Mouse (Mus musculus) limb, embryonic 13.5 days (tissue): ENCODE measurements around the gene Dqx1. TPM values are rescaled to one million over a fixed set of nuclear protein-coding genes. Genes with fewer than 3 reads are reported as not detected.

ENCODE experiments used
- ATAC-seq: fragments of 200-750 bp; cut with Nextera tagmentation; 2 replicates; pipeline ENCODE4 v1.8.0; 2017; ENCODE audit warnings: low read depth, moderate number of reproducible peaks, moderate TSS enrichment; ENCODE audit not compliant: low FRiP score
- H3K27ac ChIP-seq: fragments of 300-500 bp; sonication (generic); 2 replicates; pipeline ENCODE4 v1.5.1; 2015; ENCODE audit warnings: inconsistent platforms, mild to moderate bottlenecking, moderate library complexity
- H3K27me3 ChIP-seq: fragments of 300-500 bp; sonication (generic); 2 replicates; pipeline ENCODE4 v1.6.1; 2015; ENCODE audit warnings: mild to moderate bottlenecking, inconsistent platforms
- H3K36me3 ChIP-seq: fragments of 300-500 bp; sonication (generic); 2 replicates; pipeline ENCODE4 v1.6.1; 2015; ENCODE audit warnings: inconsistent platforms, mild to moderate bottlenecking, moderate library complexity
- H3K4me1 ChIP-seq: fragments of 300-500 bp; sonication (generic); 2 replicates; pipeline ENCODE4 v1.6.1; 2015; ENCODE audit warnings: inconsistent platforms
- H3K4me2 ChIP-seq: fragments of 300-500 bp; sonication (generic); replicated peaks from 2 replicates; pipeline ENCODE4 v1.6.1; 2015; ENCODE audit warnings: inconsistent platforms, mild to moderate bottlenecking, moderate library complexity
- H3K4me3 ChIP-seq: fragments of 300-500 bp; sonication (generic); 2 replicates; pipeline ENCODE4 v1.5.1; 2015; ENCODE audit warnings: moderate library complexity, mild to moderate bottlenecking, inconsistent platforms
- H3K9ac ChIP-seq: fragments of 300-500 bp; sonication (generic); 2 replicates; pipeline ENCODE4 v1.6.1; 2015; ENCODE audit warnings: mild to moderate bottlenecking, inconsistent platforms
- H3K9me3 ChIP-seq: fragments of 300-500 bp; sonication (generic); 2 replicates; pipeline ENCODE4 v1.6.1; 2016; ENCODE audit warnings: inconsistent platforms
- WGBS: fragments of 180-500 bp; shearing (Covaris S2); methylation state at CpG from one replicate; pipeline ENCODE4 v1.1.7; 2015; 5-methylcytosine and 5-hydroxymethylcytosine counted together
- polyA plus RNA-seq: library from polyadenylated mRNA; unstranded; fragments of >200 nt; fragmentation: Nextera tagmentation; extraction: Ambion mirVana; gene quantifications from 2 replicates; pipeline ENCODE4 v1.2.1, GENCODE M21; 2015

Dqx1 gene
- polyA plus RNA-seq, 1 experiment from 2014 or later, result 0.87 TPM

DNA sequence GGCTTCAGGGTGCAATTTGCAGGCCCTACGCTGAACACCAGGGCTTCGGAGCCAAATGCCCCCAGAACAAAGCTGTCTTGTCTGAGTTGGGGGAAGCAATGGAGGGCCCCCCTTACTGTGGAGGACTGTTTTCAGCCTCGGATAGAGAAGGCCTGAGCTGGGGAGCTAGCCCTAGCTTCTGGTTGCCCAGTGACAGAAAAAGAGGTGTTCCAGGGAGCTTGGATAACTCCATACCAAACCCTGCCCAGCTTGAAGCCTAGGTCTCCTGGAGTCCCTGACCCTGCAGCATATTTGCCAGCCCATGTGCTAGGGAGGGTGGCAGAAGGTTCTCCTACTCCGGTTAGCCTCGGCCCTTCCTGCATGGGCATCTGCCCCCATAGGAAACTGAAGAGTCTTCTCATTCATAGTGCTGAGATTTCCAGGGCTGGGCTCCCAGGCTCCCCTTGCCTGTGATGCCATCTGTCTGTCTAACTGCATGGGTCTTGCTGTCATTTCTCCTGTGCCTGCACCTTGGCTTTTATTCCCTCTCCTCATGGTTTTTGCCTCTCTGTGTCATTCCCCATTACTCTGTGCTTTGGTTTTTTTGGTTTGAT, 23.1 kb upstream of the Dqx1 start:
- no peak for ATAC-seq
- peak overlapping the region; percentile 94 for H3K27ac ChIP-seq
- peaks cover 4% of the 10 kb centered on the region; the same call in 1 of the 2 replicates for H3K36me3 ChIP-seq
- H3K27me3 ChIP-seq, result peaks cover 30% of the 10 kb centered on the region
- peak overlapping the region; percentile 86 for H3K4me2 ChIP-seq
- 26% methylated on average over 5 of the region's 5 CpGs for WGBS
- H3K9ac ChIP-seq, result peak overlapping the region; percentile 73
- peak overlapping the region; percentile 64 for H3K4me3 ChIP-seq
- peaks cover 52% of the 10 kb centered on the region for H3K4me1 ChIP-seq
- no peaks in the 10 kb centered on the region for H3K9me3 ChIP-seq

GRCm38 (mm10) chr6:83037188-83037587, 20.5 kb upstream of the Dqx1 start:
- no peak overlapping the region for H3K4me2 ChIP-seq
- peaks cover 4% of the 10 kb centered on the region for H3K27me3 ChIP-seq
- no peak overlapping the region for H3K27ac ChIP-seq
- no peak overlapping the region for H3K4me3 ChIP-seq
- 78% methylated on average over 8 of the region's 8 CpGs for WGBS
- ATAC-seq, result no peak
- peaks cover 8% of the 10 kb centered on the region; the same call in 1 of the 2 replicates for H3K36me3 ChIP-seq
- no peak overlapping the region for H3K9ac ChIP-seq
- H3K4me1 ChIP-seq, result peaks cover 34% of the 10 kb centered on the region
- no peaks in the 10 kb centered on the region for H3K9me3 ChIP-seq

GRCm38 (mm10) chr6:83038496-83039012, 19.1 kb upstream of the Dqx1 start:
- WGBS, result 10% methylated on average over 24 of the region's 24 CpGs
- ATAC-seq, result 0 out of 2 replicates have a peak, but pooled peaks have one; percentile 25
- Histone ChIP-seq H3K9ac (peak overlapping the region; percentile 53; the same call in 1 of the 2 replicates), H3K4me3 (peak overlapping the region; percentile 30), H3K27me3 (no peaks in the 10 kb centered on the region), H3K9me3 (no peaks in the 10 kb centered on the region), H3K4me2 (peak overlapping the region; percentile 63), H3K27ac (no peak overlapping the region), H3K4me1 (peaks cover 29% of the 10 kb centered on the region), H3K36me3 (peaks cover 8% of the 10 kb centered on the region; the same call in 1 of the 2 replicates)

DNA sequence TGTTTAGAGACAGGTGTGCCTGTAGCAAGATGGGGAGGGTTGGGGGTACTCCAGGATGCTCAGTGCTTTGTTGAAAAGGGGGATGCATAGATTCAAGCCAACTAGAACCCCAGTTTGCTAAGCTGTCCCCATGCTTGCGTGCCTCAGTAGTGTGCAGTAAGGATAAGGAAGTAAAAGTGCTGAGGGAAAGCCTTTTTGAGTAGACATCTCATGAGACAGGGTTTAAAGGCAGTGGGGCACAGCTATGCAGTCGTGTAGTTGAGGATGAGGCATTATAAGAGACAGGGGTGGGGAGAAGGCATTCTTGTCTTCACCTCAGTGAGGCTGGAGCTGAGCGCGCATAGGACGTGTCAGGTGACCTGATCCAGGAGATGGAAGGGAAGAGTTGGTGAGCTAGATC, 17.0 kb upstream of the Dqx1 start:
- no peak overlapping the region for H3K27ac ChIP-seq
- no peak for ATAC-seq
- 77% methylated on average over 5 of the region's 5 CpGs for WGBS
- H3K4me3 ChIP-seq, result no peak overlapping the region
- H3K27me3 ChIP-seq, result no peaks in the 10 kb centered on the region
- H3K4me1 ChIP-seq, result peaks cover 13% of the 10 kb centered on the region
- no peak overlapping the region for H3K4me2 ChIP-seq
- H3K9ac ChIP-seq, result no peak overlapping the region; the same call in 1 of the 2 replicates
- H3K36me3 ChIP-seq, result peaks cover 16% of the 10 kb centered on the region
- H3K9me3 ChIP-seq, result no peaks in the 10 kb centered on the region

DNA sequence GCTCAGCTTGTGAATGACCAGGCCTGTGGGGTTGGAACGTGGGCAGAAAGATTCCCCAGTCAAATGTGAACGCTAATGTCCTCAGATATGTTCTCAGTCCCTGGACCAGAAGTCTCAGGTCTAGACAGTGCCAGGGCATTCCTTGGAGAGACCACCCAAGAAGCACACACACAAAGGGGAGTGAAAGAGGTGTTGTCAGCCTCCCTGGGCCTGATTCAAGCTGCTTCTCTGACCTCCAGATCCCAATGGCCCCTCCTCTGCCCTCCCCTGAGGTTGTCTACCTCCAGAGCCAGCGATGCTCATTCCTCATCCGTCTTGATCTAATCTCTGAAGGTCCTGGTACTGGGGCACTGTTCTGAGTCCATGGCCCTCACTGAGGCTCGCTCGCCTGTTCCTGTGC, 14.1 kb upstream of the Dqx1 start:
- H3K4me1 ChIP-seq, result peaks cover 4% of the 10 kb centered on the region
- WGBS, result 69% methylated on average over 6 of the region's 6 CpGs
- no peaks in the 10 kb centered on the region for H3K27me3 ChIP-seq
- H3K4me2 ChIP-seq, result no peak overlapping the region
- ATAC-seq, result no peak
- H3K36me3 ChIP-seq, result peaks cover 16% of the 10 kb centered on the region
- no peak overlapping the region for H3K27ac ChIP-seq
- 0 out of 2 replicates have a peak overlapping the region, but pooled peaks have one; percentile 25 for H3K9ac ChIP-seq
- no peak overlapping the region for H3K4me3 ChIP-seq
- no peaks in the 10 kb centered on the region for H3K9me3 ChIP-seq

DNA sequence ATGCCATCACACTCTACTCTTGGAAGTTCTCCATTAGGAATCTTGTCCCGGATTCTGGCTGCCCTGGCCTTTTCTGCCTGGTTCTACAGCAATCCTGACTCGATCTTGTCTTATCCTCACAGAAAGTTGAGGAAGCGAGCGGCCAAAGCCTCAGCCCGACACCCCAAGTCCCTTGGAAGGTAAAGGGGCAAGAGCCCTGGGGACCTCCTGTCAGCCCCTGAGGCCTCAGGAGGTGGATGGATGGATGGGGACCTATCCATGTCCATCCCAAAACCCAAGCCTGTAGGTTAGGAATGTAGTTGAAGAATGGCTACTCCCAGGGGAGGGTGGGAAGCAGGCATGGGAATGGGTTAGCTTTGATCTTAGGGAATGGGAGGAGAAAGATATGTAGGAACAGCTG, 13.7 kb upstream of the Dqx1 start:
- H3K4me1 ChIP-seq, result no peaks in the 10 kb centered on the region
- peaks cover 21% of the 10 kb centered on the region for H3K36me3 ChIP-seq
- no peaks in the 10 kb centered on the region for H3K9me3 ChIP-seq
- H3K4me3 ChIP-seq, result no peak overlapping the region
- ATAC-seq, result no peak
- H3K9ac ChIP-seq, result 0 out of 2 replicates have a peak overlapping the region, but pooled peaks have one; percentile 25
- H3K27ac ChIP-seq, result no peak overlapping the region
- 86% methylated on average over 5 of the region's 5 CpGs for WGBS
- H3K27me3 ChIP-seq, result no peaks in the 10 kb centered on the region
- H3K4me2 ChIP-seq, result no peak overlapping the region

GRCm38 (mm10) chr6:83044742-83045141, 12.9 kb upstream of the Dqx1 start:
- 81% methylated on average over 9 of the region's 9 CpGs for WGBS
- H3K36me3 ChIP-seq, result peaks cover 27% of the 10 kb centered on the region
- no peak overlapping the region for H3K9ac ChIP-seq
- H3K9me3 ChIP-seq, result no peaks in the 10 kb centered on the region
- H3K27me3 ChIP-seq, result no peaks in the 10 kb centered on the region
- ATAC-seq, result no peak
- H3K4me3 ChIP-seq, result no peak overlapping the region
- H3K4me1 ChIP-seq, result no peaks in the 10 kb centered on the region
- no peak overlapping the region for H3K4me2 ChIP-seq
- no peak overlapping the region for H3K27ac ChIP-seq

DNA sequence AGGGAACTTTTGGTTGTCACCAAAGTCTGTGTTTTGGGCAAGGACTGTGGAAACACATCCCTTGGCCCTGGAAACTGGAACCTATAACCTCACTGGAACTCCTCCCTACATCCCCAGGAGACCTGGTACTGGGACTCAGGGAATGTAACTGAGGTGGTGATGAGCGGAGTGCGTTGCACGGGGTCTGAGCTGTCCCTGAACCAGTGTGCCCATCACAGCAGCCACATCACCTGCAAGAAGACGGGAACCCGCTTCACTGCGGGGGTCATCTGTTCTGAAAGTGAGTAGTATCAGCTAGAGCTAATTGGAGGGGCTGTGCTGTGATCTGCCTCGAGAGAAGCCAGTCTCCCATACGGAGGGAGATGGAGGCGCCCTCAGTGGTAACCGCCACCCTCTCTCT, 8.3 kb upstream of the Dqx1 start:
- no peak for ATAC-seq
- H3K27ac ChIP-seq, result no peak overlapping the region
- 70% methylated on average over 10 of the region's 10 CpGs for WGBS

DNA sequence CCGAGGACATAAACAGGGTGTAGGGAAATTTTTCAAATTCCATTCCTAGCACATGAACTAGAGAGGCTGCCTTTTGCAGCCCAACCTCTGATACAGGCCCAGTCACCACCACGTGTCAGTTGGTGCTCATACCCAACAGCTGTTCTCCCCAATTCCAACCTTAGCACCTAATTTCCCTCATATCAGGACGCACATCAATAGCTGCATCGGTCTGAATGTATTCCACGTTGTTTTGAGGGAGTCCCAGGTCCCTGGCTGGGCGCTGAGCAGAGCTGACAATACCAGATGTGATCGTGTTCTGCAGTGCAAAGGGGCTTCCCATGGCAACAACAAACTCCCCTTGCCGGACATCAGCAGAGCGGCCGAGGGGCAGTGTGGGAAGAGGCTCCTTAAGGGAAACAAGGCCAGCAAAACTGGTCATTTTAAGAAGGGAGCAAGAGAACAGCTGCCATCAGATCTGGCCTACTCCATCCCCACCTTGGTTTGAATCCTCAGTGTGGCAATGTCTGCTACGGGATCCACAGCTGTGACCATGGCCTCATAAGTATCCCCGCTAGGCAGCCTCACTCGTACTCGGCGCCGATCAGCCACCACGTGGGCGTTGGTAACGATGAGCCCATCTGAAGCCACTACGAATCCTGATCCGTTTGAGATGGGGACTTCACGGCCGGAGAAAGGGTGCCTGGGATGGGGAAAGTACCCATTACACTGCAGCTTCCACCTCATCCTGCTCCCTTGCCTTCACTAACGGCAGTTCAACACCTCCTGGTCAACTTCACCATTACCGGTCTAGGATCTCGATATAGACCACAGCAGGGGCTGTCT, 4.3 kb upstream of the Dqx1 start:
- H3K27me3 ChIP-seq, result 0 out of 2 replicates have a peak, but pooled peaks cover under 1% of the 10 kb centered on the region
- ATAC-seq, result no peak
- H3K27ac ChIP-seq, result peak overlapping the region; percentile 93
- peak overlapping the region; percentile 96 for H3K4me3 ChIP-seq
- peaks cover 59% of the 10 kb centered on the region for H3K36me3 ChIP-seq
- H3K9ac ChIP-seq, result peak overlapping the region; percentile 95
- H3K9me3 ChIP-seq, result no peaks in the 10 kb centered on the region
- 1% methylated on average over 26 of the region's 26 CpGs for WGBS
- H3K4me2 ChIP-seq, result peak overlapping the region; percentile 77
- H3K4me1 ChIP-seq, result peaks cover 30% of the 10 kb centered on the region

More for the DNA sequence above, 8.3 kb upstream of the Dqx1 start:
- H3K9me3 ChIP-seq, result no peaks in the 10 kb centered on the region
- no peak overlapping the region for H3K4me2 ChIP-seq
- no peaks in the 10 kb centered on the region for H3K27me3 ChIP-seq
- no peak overlapping the region for H3K9ac ChIP-seq
- H3K36me3 ChIP-seq, result peaks cover 42% of the 10 kb centered on the region
- H3K4me1 ChIP-seq, result peaks cover 17% of the 10 kb centered on the region
- H3K4me3 ChIP-seq, result no peak overlapping the region

- under 1% methylated on average over 64 of the region's 64 CpGs for WGBS
- peaks cover 55% of the 10 kb centered on the region for H3K36me3 ChIP-seq
- H3K4me3 ChIP-seq, result peak within 1 kb of the TSS; percentile 96
- peak within 1 kb of the TSS; percentile 95 for H3K9ac ChIP-seq
- H3K4me2 ChIP-seq, result peak within 1 kb of the TSS; percentile 77
- peak; percentile 96 for ATAC-seq
- no peaks in the 10 kb centered on the region for H3K9me3 ChIP-seq
- H3K27me3 ChIP-seq, result peaks cover 9% of the 10 kb centered on the region
- H3K27ac ChIP-seq, result peak within 1 kb of the TSS; percentile 93
- H3K4me1 ChIP-seq, result peaks cover 30% of the 10 kb centered on the region
Measured at GRCm38 (mm10) chr6:83054074-83054851, 3.4 kb upstream of the Dqx1 start, which contains the start of gene Aup1. Aup1 (plus strand) TSS chr6:83054521.

- Histone ChIP-seq H3K4me2 (peak within 1 kb of the TSS; percentile 77), H3K9ac (peak within 1 kb of the TSS; percentile 95), H3K27ac (peak within 1 kb of the TSS; percentile 93), H3K36me3 (peaks cover 48% of the 10 kb centered on the region), H3K4me3 (peak within 1 kb of the TSS; percentile 96), H3K9me3 (no peaks in the 10 kb centered on the region), H3K27me3 (peaks cover 16% of the 10 kb centered on the region), H3K4me1 (peaks cover 30% of the 10 kb centered on the region)
- no peak; the same call in 1 of the 2 replicates for ATAC-seq
- under 1% methylated on average over 48 of the region's 50 CpGs for WGBS
Measured at GRCm38 (mm10) chr6:83054871-83055431, 2.7 kb upstream of the Dqx1 start, which contains the start of gene Htra2. Htra2 (minus strand) TSS chr6:83055273.
